Comparison of ENCODE assay signal across 8 mouse cellular contexts in genomic region chr12:13129677-13130082, GRCm38 (mm10).
DNase-seq lines count a peak whose midpoint lies in the region; ATAC-seq and TF ChIP-seq lines count a peak whose summit lies in the region.

No protein-coding gene starts in this region.

- H3K27ac ChIP-seq in midbrain, postnatal 0 days (ENCODE audit: low read depth, low read length): no peak overlapping the region
- no peak overlapping the region for H3K27ac ChIP-seq in midbrain, embryonic 13.5 days
- no peak overlapping the region for H3K27ac ChIP-seq in embryonic facial prominence, embryonic 15.5 days (replicated peaks)
- no peak overlapping the region for H3K27ac ChIP-seq in forebrain, postnatal 0 days (ENCODE audit: low read depth, low read length)

- TF ChIP-seq CTCF in midbrain, postnatal 0 days (IDR thresholded peaks at IDR 0.05): no peak
- no peak for TF ChIP-seq CTCF in forebrain, postnatal 0 days (IDR thresholded peaks at IDR 0.05; ENCODE audit: low read depth)

- H3K27me3 ChIP-seq in midbrain, postnatal 0 days (ENCODE audit: insufficient read depth, low read length): no peaks in the 10 kb centered on the region
- H3K27me3 ChIP-seq in midbrain, embryonic 13.5 days: no peaks in the 10 kb centered on the region
- no peaks in the 10 kb centered on the region; the same call in 1 of the 2 replicates for H3K27me3 ChIP-seq in embryonic facial prominence, embryonic 15.5 days
- no peaks in the 10 kb centered on the region for H3K27me3 ChIP-seq in forebrain, postnatal 0 days (ENCODE audit: insufficient read depth, low read length)

- H3K4me1 ChIP-seq in midbrain, postnatal 0 days (ENCODE audit: insufficient read depth, low read length): no peaks in the 10 kb centered on the region
- no peaks in the 10 kb centered on the region for H3K4me1 ChIP-seq in midbrain, embryonic 13.5 days (replicated peaks)
- H3K4me1 ChIP-seq in embryonic facial prominence, embryonic 15.5 days: 0 out of 2 replicates have a peak, but pooled peaks cover 8% of the 10 kb centered on the region
- H3K4me1 ChIP-seq in forebrain, postnatal 0 days (ENCODE audit: insufficient read depth): peaks cover 7% of the 10 kb centered on the region; the same call in 1 of the 2 replicates

- H3K4me3 ChIP-seq in midbrain, postnatal 0 days (ENCODE audit: low read depth, low read length): no peak overlapping the region
- H3K4me3 ChIP-seq in midbrain, embryonic 13.5 days (replicated peaks): no peak overlapping the region
- H3K4me3 ChIP-seq in embryonic facial prominence, embryonic 15.5 days (replicated peaks): no peak overlapping the region
- no peak overlapping the region for H3K4me3 ChIP-seq in forebrain, postnatal 0 days (ENCODE audit: low read depth, low read length)

- 66% methylated on average over 8 of the region's 8 CpGs for WGBS in midbrain, postnatal 0 days
- 87% methylated on average over 7 of the region's 8 CpGs for WGBS in midbrain, embryonic 13.5 days
- WGBS in embryonic facial prominence, embryonic 15.5 days: 34% methylated on average over 8 of the region's 8 CpGs
- WGBS in forebrain, postnatal 0 days: 73% methylated on average over 8 of the region's 8 CpGs

- no peaks in the 10 kb centered on the region for H3K9me3 ChIP-seq in midbrain, postnatal 0 days (ENCODE audit: low read length)
- no peaks in the 10 kb centered on the region for H3K9me3 ChIP-seq in midbrain, embryonic 13.5 days
- no peaks in the 10 kb centered on the region for H3K9me3 ChIP-seq in embryonic facial prominence, embryonic 15.5 days (replicated peaks)
- H3K9me3 ChIP-seq in forebrain, postnatal 0 days (ENCODE audit: low read length): no peaks in the 10 kb centered on the region

- H3K9ac ChIP-seq in midbrain, postnatal 0 days (replicated peaks; ENCODE audit: low read length, poor library complexity, severe bottlenecking): no peak overlapping the region
- no peak overlapping the region for H3K9ac ChIP-seq in midbrain, embryonic 13.5 days (replicated peaks)
- H3K9ac ChIP-seq in embryonic facial prominence, embryonic 15.5 days: no peak overlapping the region
- no peak overlapping the region for H3K9ac ChIP-seq in forebrain, postnatal 0 days

- no peak for ATAC-seq in midbrain, postnatal 0 days (ENCODE audit: low FRiP score)
- ATAC-seq in midbrain, embryonic 13.5 days: no peak
- ATAC-seq in embryonic facial prominence, embryonic 15.5 days (ENCODE audit: insufficient number of reproducible peaks, low FRiP score, low TSS enrichment, low read depth): peak; percentile 71
- no peak for ATAC-seq in activated CD4-positive, CD25-positive, alpha-beta regulatory T cell, adult 4 months
- no peak for ATAC-seq in forebrain, postnatal 0 days

- no peak overlapping the region for H3K4me2 ChIP-seq in midbrain, postnatal 0 days (ENCODE audit: low read depth, low read length, poor library complexity, severe bottlenecking)
- H3K4me2 ChIP-seq in midbrain, embryonic 13.5 days (replicated peaks): no peak overlapping the region
- no peak overlapping the region for H3K4me2 ChIP-seq in embryonic facial prominence, embryonic 15.5 days (replicated peaks)
- H3K4me2 ChIP-seq in forebrain, postnatal 0 days (ENCODE audit: low read depth): no peak overlapping the region

- DNase-seq in midbrain, postnatal 0 days (ENCODE audit: low spot score): peak; percentile 26
- peak; percentile 61 to 68 for DNase-seq in kidney, adult 8-10 months
- peak; percentile 43 for DNase-seq in mesoderm, embryonic 11.5 days (ENCODE audit: low read depth, low spot score)
- no peak for DNase-seq in forebrain, postnatal 0 days
- DNase-seq in urinary bladder, postnatal 14 days (ENCODE audit: low spot score): no peak

- H3K36me3 ChIP-seq in midbrain, postnatal 0 days (ENCODE audit: insufficient read depth, low read length): no peaks in the 10 kb centered on the region
- no peaks in the 10 kb centered on the region for H3K36me3 ChIP-seq in midbrain, embryonic 13.5 days
- no peaks in the 10 kb centered on the region for H3K36me3 ChIP-seq in embryonic facial prominence, embryonic 15.5 days
- no peaks in the 10 kb centered on the region for H3K36me3 ChIP-seq in forebrain, postnatal 0 days (ENCODE audit: insufficient read depth)

Comparison
In these comparisons a context has a peak if more than half of its experiments do, and no peak if none do; other contexts are left out.
1. DNase-seq: peak in midbrain, postnatal 0 days (single experiment), kidney, adult 8-10 months (2 of 2) and mesoderm, embryonic 11.5 days (single experiment); none in forebrain, postnatal 0 days (single experiment) and urinary bladder, postnatal 14 days (single experiment).